Mouse (Mus musculus): Measurements from ENCODE around the gene Acads. TPM values are rescaled to one million over a fixed set of nuclear protein-coding genes. Genes with fewer than 3 reads are reported as not detected.

The Acads gene
- polyA plus RNA-seq, 1 experiment, result 12.7 TPM

DNA sequence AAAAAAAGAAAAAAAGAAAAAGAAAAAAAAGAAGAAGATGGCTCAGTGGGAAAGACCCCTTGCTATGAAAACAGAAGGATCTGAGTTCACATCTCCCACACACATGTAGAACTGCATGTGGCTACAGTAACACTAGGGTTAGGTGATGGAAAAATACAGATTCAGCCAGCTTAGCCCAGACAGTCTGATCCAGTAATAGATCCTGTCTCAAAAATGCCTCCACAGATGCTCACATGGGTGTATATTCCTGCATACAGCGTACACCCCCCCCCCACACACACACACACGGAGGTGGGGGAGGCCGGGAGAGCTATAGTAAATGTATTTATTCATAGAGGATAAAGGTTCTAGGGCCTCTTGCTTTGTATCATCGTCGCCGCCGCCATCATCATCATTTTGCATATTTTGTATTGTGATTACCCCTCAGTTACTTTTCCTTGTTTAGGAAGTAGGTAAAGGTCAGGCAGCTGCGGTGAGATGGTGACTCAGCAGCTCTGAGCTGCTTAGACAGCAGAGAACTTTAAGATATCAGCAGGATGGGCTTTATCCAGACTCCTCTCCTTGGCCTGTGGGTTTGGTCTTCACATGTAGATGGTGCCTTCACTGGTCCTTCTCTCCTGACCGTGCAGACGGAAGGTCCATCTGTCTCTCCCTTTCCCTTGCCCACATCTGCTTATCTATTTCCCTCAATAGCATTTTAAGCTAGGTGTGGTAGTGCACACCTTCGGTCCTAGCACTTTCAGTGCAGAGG is 50.3 kb downstream of the Acads start:
- no peak overlapping the region for H3K4me3 ChIP-seq (ENCODE audit: insufficient read depth, low read length)
- no peak overlapping the region for H3K27ac ChIP-seq (ENCODE audit: insufficient read depth, low read length)
- H3K4me1 ChIP-seq (ENCODE audit: control insufficient read depth, insufficient read depth, low read length), result peaks cover 12% of the 10 kb centered on the region
- no peak for TF ChIP-seq POLR2A (IDR thresholded peaks at IDR 0.05; ENCODE audit: extremely low read depth, insufficient read depth, low read length)
- TF ChIP-seq CTCF (IDR thresholded peaks at IDR 0.05; ENCODE audit: extremely low read depth, insufficient read depth, low read length), result no peak

GRCm38 (mm10) chr5:115066245-115066644 is 52.9 kb downstream of the Acads start:
- Histone ChIP-seq H3K27ac (ENCODE audit: insufficient read depth, low read length) (no peak overlapping the region), H3K4me1 (ENCODE audit: control insufficient read depth, insufficient read depth, low read length) (peaks cover 9% of the 10 kb centered on the region), H3K4me3 (ENCODE audit: insufficient read depth, low read length) (no peak overlapping the region)
- TF ChIP-seq POLR2A (IDR thresholded peaks at IDR 0.05; ENCODE audit: extremely low read depth, insufficient read depth, low read length), result no peak
- TF ChIP-seq CTCF (IDR thresholded peaks at IDR 0.05; ENCODE audit: extremely low read depth, insufficient read depth, low read length), result no peak

DNA sequence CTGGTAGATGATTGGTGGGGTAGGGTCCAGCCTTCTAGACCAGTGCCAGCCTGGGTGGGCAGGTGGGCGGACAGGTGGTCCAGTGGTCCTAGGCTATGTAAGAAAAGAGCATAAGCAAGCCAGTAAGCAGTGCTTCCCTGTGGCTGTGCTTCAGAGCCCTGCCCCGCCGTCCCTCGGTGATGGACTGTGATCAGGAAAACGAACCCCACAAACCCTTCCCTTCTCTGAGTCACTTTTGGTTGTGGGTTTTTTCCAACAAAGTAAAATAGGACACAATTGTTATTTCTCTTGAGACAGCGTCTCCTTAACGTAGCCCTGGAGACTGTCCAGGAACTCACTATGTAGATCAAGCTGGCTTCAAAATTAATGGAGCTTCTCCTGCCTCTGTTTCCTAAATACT is 55.8 kb downstream of the Acads start:
- no peak overlapping the region for H3K27ac ChIP-seq (ENCODE audit: insufficient read depth, low read length)
- TF ChIP-seq POLR2A (IDR thresholded peaks at IDR 0.05; ENCODE audit: extremely low read depth, insufficient read depth, low read length), result no peak
- no peak for TF ChIP-seq CTCF (IDR thresholded peaks at IDR 0.05; ENCODE audit: extremely low read depth, insufficient read depth, low read length)
- H3K4me3 ChIP-seq (ENCODE audit: insufficient read depth, low read length), result no peak overlapping the region
- H3K4me1 ChIP-seq (ENCODE audit: control insufficient read depth, insufficient read depth, low read length), result peaks cover 6% of the 10 kb centered on the region

GRCm38 (mm10) chr5:115062566-115062965 is 56.6 kb downstream of the Acads start:
- H3K27ac ChIP-seq (ENCODE audit: insufficient read depth, low read length), result no peak overlapping the region
- H3K4me3 ChIP-seq (ENCODE audit: insufficient read depth, low read length), result no peak overlapping the region
- 0 out of 2 replicates have a peak, but pooled peaks cover 1% of the 10 kb centered on the region for H3K4me1 ChIP-seq (ENCODE audit: control insufficient read depth, insufficient read depth, low read length)
- TF ChIP-seq CTCF (IDR thresholded peaks at IDR 0.05; ENCODE audit: extremely low read depth, insufficient read depth, low read length) (no peak), POLR2A (IDR thresholded peaks at IDR 0.05; ENCODE audit: extremely low read depth, insufficient read depth, low read length) (no peak)

DNA sequence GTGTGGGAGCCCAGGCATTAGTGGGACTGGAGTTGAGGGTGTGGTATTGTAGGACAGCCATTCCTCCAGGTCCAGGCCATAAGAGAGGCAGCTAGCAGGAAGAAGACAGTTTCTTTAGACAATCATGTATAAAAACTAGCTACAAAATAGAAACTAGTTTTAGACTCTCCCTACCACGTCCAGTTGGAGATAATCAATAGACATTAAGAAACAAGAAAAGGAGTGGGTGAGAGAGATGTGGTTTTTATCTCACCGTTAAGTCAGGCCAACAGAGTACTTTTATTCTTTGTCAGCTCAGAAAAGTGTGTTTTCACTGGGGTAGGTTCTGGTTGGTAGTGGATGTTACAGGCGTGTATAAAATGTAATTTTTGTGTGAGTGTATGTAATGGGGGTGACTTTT is 58.2 kb downstream of the Acads start:
- TF ChIP-seq POLR2A (IDR thresholded peaks at IDR 0.05; ENCODE audit: extremely low read depth, insufficient read depth, low read length) (no peak), CTCF (IDR thresholded peaks at IDR 0.05; ENCODE audit: extremely low read depth, insufficient read depth, low read length) (no peak)
- H3K27ac ChIP-seq (ENCODE audit: insufficient read depth, low read length), result no peak overlapping the region
- no peaks in the 10 kb centered on the region for H3K4me1 ChIP-seq (ENCODE audit: control insufficient read depth, insufficient read depth, low read length)
- no peak overlapping the region for H3K4me3 ChIP-seq (ENCODE audit: insufficient read depth, low read length)

Other genes with a start within 250 kb of the Acads start
- gene Oasl2, start 222.4 kb downstream of the Acads start, polyA plus RNA-seq (2012; rRNA removed), result 7.5 and 8.6 TPM in 2 replicates
- gene Oasl1, start 196.1 kb downstream of the Acads start, polyA plus RNA-seq (2012; rRNA removed), result 0.35 and 0.78 TPM in 2 replicates
- gene 2210016L21Rik, start 177.2 kb downstream of the Acads start, polyA plus RNA-seq (2012; rRNA removed), result 129 and 136 TPM in 2 replicates
- gene Hnf1a, start 148.3 kb downstream of the Acads start, polyA plus RNA-seq (2012; rRNA removed), result not detected in 2 replicates
- 66.4 and 68.5 TPM in 2 replicates for gene Sppl3, start 108.2 kb downstream of the Acads start, polyA plus RNA-seq (2012; rRNA removed)
- gene Gm10401, start 21.1 kb downstream of the Acads start, polyA plus RNA-seq (2012; rRNA removed), result not detected in 2 replicates
- gene Unc119b, start 15.6 kb upstream of the Acads start, polyA plus RNA-seq (2012; rRNA removed), result 24.8 and 26.2 TPM in 2 replicates
- 74.6 and 78.6 TPM in 2 replicates for gene Mlec, start 38.8 kb upstream of the Acads start, polyA plus RNA-seq (2012; rRNA removed)
- 444 and 462 TPM in 2 replicates for gene Cabp1, start 75.0 kb upstream of the Acads start, polyA plus RNA-seq (2012; rRNA removed)
- 193 and 195 TPM in 2 replicates for gene Pop5, start 116.5 kb upstream of the Acads start, polyA plus RNA-seq (2012; rRNA removed)
- 177 and 181 TPM in 2 replicates for gene Rnf10, start 153.6 kb upstream of the Acads start, polyA plus RNA-seq (2012; rRNA removed)
- 31.3 and 31.8 TPM in 2 replicates for gene Coq5, start 160.3 kb upstream of the Acads start, polyA plus RNA-seq (2012; rRNA removed)
- 753 and 867 TPM in 2 replicates for gene Dynll1, start 181.7 kb upstream of the Acads start, polyA plus RNA-seq (2012; rRNA removed)
- gene Srsf9, start 207.8 kb upstream of the Acads start, polyA plus RNA-seq (2012; rRNA removed), result 53.5 and 61.0 TPM in 2 replicates
- 28.8 and 31.1 TPM in 2 replicates for gene Gatc, start 221.8 kb upstream of the Acads start, polyA plus RNA-seq (2012; rRNA removed)
- gene Triap1, start 221.9 kb upstream of the Acads start, polyA plus RNA-seq (2012; rRNA removed), result 26.3 and 27.8 TPM in 2 replicates
- 2,613 and 2,894 TPM in 2 replicates for gene Cox6a1, start 229.6 kb upstream of the Acads start, polyA plus RNA-seq (2012; rRNA removed)